Mouse (Mus musculus) bone marrow macrophage, adult 2 months (primary cell): ENCODE measurements at regions not wholly inside any gene's neighbourhood (a gene's known extent, or its start where the extent isn't known, plus 50 kb on each side); places are given as distances from the start of the nearest gene placed in this dataset.

ENCODE experiments used
- CTCF ChIP-seq: IDR thresholded peaks from 2 replicates; pipeline ENCODE4 v1.5.1; 2012; ENCODE audit warnings: low read depth, mild to moderate bottlenecking, low read length, moderate library complexity
- POLR2A ChIP-seq: IDR thresholded peaks from 2 replicates; pipeline ENCODE4 v1.6.1; 2012; ENCODE audit warnings: mild to moderate bottlenecking, low read depth, low read length, borderline replicate concordance

- TF ChIP-seq CTCF (no peak), POLR2A (no peak)
These were observed 198.6 kb upstream of the Klf14 start for GRCm38 (mm10) chr6:31157429-31157828.
